Mouse (Mus musculus) granulocyte monocyte progenitor cell, adult 5-6 weeks (primary cell): Measurements from ENCODE around the gene Kirrel3. TPM values are rescaled to one million over a fixed set of nuclear protein-coding genes. Genes with fewer than 3 reads are reported as not detected.

ENCODE experiments used
- ATAC-seq: replicated peaks from 2 replicates; pipeline ENCODE4 v1.8.0; 2016; ENCODE audit warnings: mild to moderate bottlenecking, moderate TSS enrichment, inconsistent platforms; ENCODE audit not compliant: poor library complexity, severe bottlenecking
- total RNA-seq, 2 experiments: library from RNA; stranded (forward) in 1 of 2; stranded (reverse) in 1 of 2; fragments of 200-712, 200-1000 nt in 1 of 2; fragments of >200 nt in 1 of 2; fragmentation: Nextera tagmentation in 1 of 2; gene quantifications; 2 replicates each; pipeline ENCODE4 v1.2.3; 2014 to 2017

Gene Kirrel3
- total RNA-seq, 2 experiments from 2014 or later: not detected

DNA sequence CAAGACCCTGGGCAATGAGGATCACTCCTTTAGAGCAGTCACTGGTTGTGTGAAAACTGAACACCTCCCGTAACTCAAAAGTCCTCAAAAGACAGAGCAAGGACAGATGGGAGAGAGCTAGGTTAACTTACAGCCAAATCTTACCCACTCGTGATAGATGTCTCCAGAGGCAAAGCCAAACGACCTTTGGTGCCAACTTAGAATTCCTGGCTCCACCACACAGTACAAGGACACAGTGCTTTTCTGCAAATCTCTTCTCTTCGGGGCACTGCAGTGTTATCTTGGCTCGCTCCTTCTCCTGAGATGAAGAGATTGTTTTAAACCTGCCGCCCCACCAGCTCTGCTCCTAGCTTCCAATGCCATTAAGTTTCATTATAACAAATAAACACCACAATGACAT lies 437.0 kb downstream of the Kirrel3 start:
- no peak for ATAC-seq

GRCm38 (mm10) chr9:34923134-34923931 lies 437.6 kb downstream of the Kirrel3 start:
- no peak for ATAC-seq

DNA sequence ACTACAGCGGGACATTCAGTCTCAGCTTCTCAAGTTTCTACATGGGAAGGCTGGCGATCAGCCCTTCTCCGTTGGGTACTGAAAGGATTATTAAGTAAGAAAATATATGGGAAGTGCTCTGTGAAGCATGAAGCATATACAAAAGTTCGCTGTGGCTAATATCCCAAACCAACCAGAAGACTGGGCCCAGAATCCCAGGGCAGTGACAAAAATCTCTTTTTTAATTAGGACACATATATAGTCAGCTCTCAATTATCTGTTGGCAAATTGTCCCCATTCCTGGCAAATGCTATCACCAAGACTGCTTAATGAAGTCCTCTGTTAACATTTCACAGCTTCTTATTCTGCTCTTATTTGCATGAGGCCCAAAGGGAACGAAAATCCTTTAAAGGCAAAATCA lies 439.9 kb downstream of the Kirrel3 start:
- ATAC-seq: no peak

- no peak for ATAC-seq
These were observed 444.7 kb downstream of the Kirrel3 start for GRCm38 (mm10) chr9:34930371-34930770.

GRCm38 (mm10) chr9:34938140-34938539 lies 452.4 kb downstream of the Kirrel3 start:
- no peak for ATAC-seq

- ATAC-seq: no peak
These were observed 453.9 kb downstream of the Kirrel3 start for GRCm38 (mm10) chr9:34939621-34940020.

DNA sequence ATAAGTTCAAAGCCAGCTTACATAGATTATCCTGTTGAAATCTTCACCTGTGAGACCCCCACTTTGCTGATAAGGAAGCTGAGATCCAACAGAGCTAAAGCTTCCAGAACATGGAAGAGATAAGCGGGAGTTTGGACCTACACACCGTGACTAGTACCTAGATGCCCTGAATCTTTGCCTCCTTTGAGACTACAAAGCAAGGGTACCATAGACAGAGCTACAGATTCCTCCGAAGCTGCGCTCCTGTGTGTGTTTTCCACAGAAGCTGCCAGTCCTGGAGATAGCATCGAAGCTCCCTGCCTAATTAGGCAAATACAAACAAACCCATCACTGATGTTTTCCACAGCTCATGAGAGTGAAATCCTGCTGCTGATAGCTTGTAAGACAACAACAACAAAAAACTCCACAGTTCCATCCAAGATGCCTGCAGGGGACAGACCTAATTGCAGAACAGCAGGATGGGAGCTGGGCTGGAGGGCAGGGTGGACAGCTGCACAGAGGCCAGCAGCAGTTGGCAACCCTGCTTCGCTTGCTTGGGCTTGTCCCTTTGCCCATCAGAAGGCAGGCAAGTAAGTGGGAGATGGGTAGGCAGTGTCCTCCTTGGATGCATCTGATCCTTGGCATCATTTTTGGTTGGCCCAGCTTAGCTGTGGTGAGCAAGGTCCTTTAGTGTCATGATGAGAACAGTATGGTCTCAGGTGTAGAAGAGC lies 456.6 kb downstream of the Kirrel3 start:
- ATAC-seq: no peak

DNA sequence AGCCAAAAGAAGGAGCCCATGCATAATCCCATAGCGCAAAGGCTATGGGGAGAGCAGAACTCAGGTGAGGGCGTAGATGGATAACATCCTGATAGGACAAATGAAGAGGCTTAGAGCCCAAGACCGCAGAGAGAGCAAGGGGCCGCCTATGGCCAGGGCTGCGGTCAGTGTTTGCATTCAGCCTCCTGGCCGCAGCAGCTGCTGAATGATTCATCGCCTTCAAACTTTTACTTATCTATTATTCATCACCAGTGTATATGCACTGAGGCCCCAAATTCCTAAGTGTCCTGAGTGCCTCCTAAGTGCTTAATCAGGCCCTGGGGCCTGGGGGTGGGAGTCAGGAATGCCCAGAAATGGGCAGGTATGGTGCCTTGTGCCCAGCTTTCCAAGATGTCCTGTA lies 457.3 kb downstream of the Kirrel3 start:
- ATAC-seq: no peak

GRCm38 (mm10) chr9:34945301-34945700 lies 459.6 kb downstream of the Kirrel3 start:
- ATAC-seq: no peak

GRCm38 (mm10) chr9:34947258-34947657 lies 461.6 kb downstream of the Kirrel3 start:
- ATAC-seq: no peak

GRCm38 (mm10) chr9:34947717-34948116 lies 462.0 kb downstream of the Kirrel3 start:
- no peak for ATAC-seq

DNA sequence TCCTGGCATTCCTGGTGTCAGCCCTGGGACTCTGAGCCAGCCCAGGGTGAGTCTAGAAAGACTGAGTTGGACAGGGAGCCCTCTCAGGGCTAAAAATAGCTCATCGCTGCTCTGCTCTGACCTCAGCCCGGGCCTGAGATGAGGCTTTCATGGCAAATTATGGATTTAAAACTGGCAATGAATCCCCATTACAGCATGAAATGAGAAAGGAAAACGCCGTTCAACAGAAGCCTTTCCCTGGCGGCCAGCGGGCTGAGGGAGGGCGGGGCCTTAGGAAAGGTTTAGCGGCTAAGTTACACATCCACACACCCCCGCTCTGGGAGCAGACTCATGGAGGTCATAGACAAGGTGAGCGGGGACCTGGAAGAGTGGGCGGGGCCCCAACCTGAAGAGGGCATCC lies 467.7 kb downstream of the Kirrel3 start:
- ATAC-seq: no peak

DNA sequence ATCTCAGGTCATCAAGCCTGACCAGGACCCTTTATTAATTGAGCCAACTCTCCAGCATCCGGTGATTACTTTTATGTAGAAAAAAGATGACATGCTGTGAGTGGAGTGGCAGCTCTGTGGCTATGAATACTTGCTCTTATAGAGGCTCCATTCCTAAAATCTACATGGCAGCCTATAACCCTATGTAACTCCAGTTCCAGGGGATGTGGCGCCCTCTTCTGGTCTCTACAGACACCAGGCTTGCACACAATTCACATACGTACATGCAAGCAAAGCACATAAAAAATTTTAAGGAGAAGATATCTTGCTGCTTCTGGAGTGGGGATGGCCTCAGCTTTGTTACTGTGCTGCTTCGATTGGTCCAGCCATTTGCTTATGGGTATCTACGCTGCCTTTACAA lies 468.5 kb downstream of the Kirrel3 start:
- ATAC-seq: no peak

DNA sequence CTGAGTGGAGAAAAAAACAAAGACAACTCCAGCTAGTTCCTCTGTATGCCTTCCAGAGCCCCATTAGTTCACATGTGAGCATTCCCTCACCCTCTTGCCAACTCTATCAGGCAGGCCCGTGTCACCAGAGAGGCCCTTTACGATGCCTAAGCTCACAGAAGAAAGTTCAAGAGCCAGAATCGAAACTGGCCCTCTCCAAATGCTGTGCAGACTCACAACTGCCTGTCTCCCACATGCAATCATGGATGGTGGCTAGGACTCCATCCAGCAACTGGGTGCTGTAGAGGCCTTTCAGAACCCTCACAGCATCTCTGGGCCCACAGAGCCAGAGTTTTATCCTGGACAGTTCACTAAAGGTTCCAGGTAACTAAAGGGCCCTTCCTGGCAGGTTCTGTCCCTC lies 470.8 kb downstream of the Kirrel3 start:
- ATAC-seq: no peak

- no peak for ATAC-seq
These were observed 472.0 kb downstream of the Kirrel3 start for GRCm38 (mm10) chr9:34957691-34958090.

DNA sequence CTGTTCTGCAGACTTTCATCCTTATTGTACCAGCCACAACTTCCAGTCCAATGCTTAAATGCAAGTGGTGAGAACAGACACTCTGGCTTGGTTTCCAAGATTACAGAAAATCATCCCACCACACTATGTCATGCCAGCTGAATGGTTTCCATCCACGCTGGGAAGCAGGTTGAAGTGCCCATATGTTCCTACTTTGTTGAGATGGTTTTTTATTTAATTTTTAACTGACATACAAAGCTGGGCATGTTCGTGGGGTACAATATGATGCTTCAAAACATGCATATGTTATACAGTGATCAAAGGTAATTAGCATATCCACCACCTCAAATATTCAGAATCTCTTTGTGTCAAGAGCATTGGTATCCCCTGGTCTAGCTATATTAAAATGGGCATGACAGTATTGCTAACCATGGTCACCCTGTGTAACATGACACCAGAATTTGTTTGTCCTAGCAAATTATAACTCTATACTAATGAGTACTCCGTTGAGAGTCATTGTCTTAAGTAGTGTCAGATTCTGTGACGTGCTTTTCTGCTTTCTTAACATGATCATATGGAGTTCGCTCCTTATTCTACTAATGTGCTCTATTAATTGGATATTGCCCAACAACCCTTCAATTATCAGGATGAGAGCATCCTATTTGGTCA lies 472.6 kb downstream of the Kirrel3 start:
- ATAC-seq: no peak

DNA sequence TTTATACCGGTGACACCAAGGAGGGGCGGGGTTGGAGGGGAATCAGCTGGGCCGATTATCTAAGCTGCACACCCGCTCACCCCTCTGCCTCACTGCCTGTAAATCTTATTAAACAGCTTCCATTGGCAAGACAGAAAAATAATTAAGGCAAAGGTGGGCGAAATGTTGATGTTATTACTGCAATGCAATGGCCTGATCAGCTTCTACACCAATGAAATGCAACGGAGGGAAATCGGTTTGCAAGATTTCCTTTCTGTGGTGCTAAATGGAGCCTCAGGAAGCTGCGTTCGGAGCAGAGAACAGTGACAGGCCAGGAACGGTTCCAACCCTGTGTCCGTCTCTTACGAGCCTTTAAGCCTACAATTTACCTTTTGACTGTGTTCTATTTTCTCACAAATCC lies 475.0 kb downstream of the Kirrel3 start:
- no peak for ATAC-seq

DNA sequence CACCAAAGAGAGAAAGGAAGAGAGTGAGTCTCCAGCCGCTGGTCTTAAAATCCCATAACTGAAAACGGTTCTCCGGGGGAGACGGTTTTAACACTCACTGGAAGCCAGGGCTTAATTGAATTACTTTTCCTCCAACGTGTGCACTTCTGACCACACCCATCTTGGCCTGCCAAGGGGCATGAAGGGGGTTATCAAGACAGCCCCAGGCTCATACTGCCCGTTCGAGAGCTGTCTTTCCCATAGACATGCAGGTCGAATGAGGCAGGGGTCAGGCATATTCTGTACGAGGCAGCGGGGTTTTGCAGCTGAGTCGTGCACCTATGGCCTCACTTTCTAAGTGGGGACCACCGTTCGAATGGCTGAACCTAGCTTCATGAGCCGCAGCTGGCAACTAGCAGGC lies 475.5 kb downstream of the Kirrel3 start:
- no peak for ATAC-seq

- no peak for ATAC-seq
These were observed 476.6 kb downstream of the Kirrel3 start for GRCm38 (mm10) chr9:34962251-34962650.

- ATAC-seq: no peak
These were observed 477.9 kb downstream of the Kirrel3 start for GRCm38 (mm10) chr9:34963593-34963992.
